Mouse (Mus musculus) lung, postnatal 36 days (tissue): Measurements from ENCODE around the gene Rprd1b.

Source experiments
- DNase-seq: peaks from one replicate; pipeline ENCODE4 v3.0.0; 2022; ENCODE audit warnings: mixed read lengths

Rprd1b gene

DNA sequence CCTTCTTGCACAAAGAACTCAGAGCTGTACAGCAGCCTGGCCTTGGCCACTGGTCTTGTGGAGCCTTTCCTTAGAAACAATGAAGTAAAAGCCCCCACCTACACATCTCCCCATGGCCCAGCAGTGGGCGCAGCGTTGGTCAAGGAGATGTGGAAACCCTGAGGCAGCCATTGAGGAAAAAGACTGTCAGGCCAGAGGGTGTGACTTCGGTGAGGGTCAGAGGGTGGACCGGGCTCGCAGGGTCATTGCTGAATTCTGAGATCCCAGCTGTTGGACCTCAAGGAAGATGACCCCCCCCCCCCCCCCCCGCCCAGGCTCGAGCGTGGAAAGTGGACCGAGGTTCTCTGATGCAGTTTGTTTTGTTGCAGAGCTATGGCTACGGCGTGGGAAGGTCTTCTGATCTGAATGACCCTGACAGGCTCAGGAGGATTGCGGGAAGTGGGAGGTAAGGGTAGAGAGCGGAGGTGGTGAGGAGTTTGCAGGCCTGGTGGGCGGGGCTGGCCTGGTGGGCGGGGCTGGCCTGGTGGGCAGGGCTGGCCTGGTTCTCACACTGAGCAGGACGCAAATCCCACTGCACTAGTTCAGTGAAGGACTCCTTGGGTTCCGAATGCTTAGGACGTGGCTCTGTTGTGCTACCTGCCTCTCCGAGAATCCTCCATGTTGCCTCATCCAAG, 150.5 kb downstream of the Rprd1b start:
- DNase-seq, result peak; percentile 93

DNA sequence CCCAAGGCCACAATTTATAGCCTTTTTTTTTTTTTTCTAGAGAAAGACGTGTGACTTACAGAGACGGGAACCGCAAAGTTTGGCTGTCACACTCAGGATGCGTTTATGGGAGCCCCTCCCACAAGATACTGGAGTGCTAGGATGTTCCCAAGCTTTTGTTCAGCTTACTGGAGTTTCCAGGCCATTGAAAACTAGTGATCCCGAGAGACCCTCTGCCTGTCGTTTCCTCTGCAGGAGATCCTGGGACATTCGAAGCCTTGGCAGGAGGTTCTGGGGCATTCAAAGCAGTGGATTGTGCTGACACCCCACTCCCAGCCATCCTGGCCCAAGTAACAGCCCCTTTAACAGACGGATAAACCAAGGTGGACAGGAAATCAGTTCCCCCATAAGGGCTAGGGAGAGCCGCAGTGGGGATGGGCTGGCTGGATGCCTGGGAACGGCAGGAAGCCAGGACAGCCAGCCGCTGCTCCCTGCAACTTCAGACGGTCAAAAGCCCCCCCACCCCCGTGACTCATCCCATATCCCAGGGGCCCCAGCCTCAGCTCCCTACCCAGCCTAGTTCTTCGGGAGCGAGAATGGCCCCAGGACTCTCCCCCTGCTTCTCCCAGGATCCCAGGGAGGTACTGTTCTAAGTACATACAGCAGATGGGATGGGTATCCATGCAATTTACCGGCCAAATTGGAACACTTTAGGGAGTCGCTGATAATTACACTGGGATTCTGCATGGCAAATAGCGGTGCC, 151.2 kb downstream of the Rprd1b start:
- peak; percentile 49 for DNase-seq

DNA sequence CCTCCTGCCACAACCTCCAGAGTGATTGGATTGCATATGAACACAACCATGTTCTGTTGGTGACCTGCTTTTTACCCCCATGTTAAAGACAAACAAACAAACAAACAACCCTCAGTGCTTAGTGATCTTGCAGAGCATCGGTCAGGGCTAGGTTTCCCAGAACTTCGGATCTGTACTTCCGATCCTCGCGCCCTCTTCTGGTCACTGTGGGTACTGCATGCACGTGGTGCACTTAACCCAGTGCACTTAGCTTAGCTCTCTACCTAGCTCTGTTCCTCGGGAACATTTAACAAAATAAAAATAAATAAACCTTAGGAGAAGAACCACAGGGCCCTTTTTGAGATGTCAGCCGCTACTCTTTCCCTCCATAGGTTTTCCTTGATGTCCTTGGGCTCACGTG, 152.5 kb downstream of the Rprd1b start:
- peak; percentile 80 for DNase-seq
